Mouse (Mus musculus) forebrain, embryonic 12.5 days (tissue): ENCODE results near the gene Prb1. TPM values are rescaled to one million over a fixed set of nuclear protein-coding genes. Genes with fewer than 3 reads are reported as not detected.
"Not testable (repeated sequence)": the region's sequence is repeated elsewhere in the genome, so short reads cannot be mapped to it uniquely, and the experiment has no call there.

Experiments used
- ATAC-seq: fragments of 200-750 bp; cut with Nextera tagmentation; 2 replicates; pipeline ENCODE4 v1.8.0; 2017; ENCODE audit warnings: moderate TSS enrichment; ENCODE audit not compliant: low FRiP score
- H3K27ac ChIP-seq: fragments of 300-500 bp; sonication (generic); 2 replicates; pipeline ENCODE4 v1.5.1; 2016; ENCODE audit warnings: mild to moderate bottlenecking
- H3K27me3 ChIP-seq: fragments of 300-500 bp; sonication (generic); 2 replicates; pipeline ENCODE4 v1.6.1; 2016; ENCODE audit warnings: mild to moderate bottlenecking
- H3K36me3 ChIP-seq: fragments of 300-500 bp; sonication (generic); replicated peaks from 2 replicates; pipeline ENCODE4 v1.6.1; 2016; ENCODE audit warnings: mild to moderate bottlenecking
- H3K4me1 ChIP-seq: fragments of 300-500 bp; sonication (generic); 2 replicates; pipeline ENCODE4 v1.6.1; 2016
- H3K4me2 ChIP-seq: fragments of 300-500 bp; sonication (generic); 2 replicates; pipeline ENCODE4 v1.6.1; 2016; ENCODE audit warnings: mild to moderate bottlenecking, moderate library complexity
- H3K4me3 ChIP-seq: fragments of 300-500 bp; sonication (generic); replicated peaks from 2 replicates; pipeline ENCODE4 v1.5.1; 2016; ENCODE audit warnings: mild to moderate bottlenecking
- H3K9ac ChIP-seq: fragments of 300-500 bp; sonication (generic); 2 replicates; pipeline ENCODE4 v1.6.1; 2016; ENCODE audit warnings: mild to moderate bottlenecking
- H3K9me3 ChIP-seq: fragments of 300-500 bp; sonication (generic); 2 replicates; pipeline ENCODE4 v1.6.1; 2016
- polyA plus RNA-seq: library from polyadenylated mRNA; unstranded; fragments of >200 nt; fragmentation: Nextera tagmentation; extraction: Ambion mirVana; gene quantifications from 2 replicates; pipeline ENCODE4 v1.2.1, GENCODE M21; 2016

Prb1 gene
- polyA plus RNA-seq = not detected in 2 replicates

- not testable (repeated sequence) for H3K9ac ChIP-seq, H3K4me3 ChIP-seq, H3K36me3 ChIP-seq, H3K27ac ChIP-seq, ATAC-seq, H3K27me3 ChIP-seq, H3K9me3 ChIP-seq, H3K4me1 ChIP-seq, H3K4me2 ChIP-seq
Measured at GRCm38 (mm10) chr6:132210421-132210820, at the start of gene Prb1. TSS of gene Prb1 (minus strand) at chr6:132210521.

Other genes with a start within 250 kb of the Prb1 start
- gene Prpmp5, start 104.2 kb upstream of the Prb1 start, polyA plus RNA-seq = not detected in 2 replicates
- gene Gm8882, start 153.6 kb upstream of the Prb1 start, polyA plus RNA-seq = not detected in 2 replicates